Mouse (Mus musculus): ENCODE measurements at regions not wholly inside any gene's neighbourhood (a gene's known extent, or its start where the extent isn't known, plus 50 kb on each side); places are given as distances from the start of the nearest gene placed in this dataset.

DNA sequence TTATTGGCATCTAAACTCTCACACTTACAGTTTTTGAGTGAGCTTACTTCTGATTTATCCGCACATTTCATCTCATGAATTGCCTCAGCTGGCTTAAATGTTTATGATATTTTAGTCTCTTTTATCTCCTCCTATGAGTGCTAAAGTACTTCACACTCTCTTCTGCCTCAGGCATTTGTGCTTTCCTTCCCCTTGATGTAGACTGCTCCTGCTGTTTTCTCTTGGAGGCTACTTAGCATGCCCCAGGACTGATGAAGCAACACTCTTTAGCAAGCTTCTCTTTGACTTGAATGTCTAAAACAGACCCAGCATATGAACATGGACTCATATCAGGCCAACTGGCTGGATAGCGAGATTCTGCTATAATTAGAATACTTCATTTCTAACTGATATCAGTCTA lies 882.8 kb downstream of the Tecrl start:
- CTCF ChIA-PET, result no interaction called here

- CTCF ChIA-PET, result no interaction called here
Measured at GRCm38 (mm10) chr5:82464272-82464671, 890.7 kb downstream of the Tecrl start.

GRCm38 (mm10) chr5:82441288-82441687 lies 913.7 kb downstream of the Tecrl start:
- CTCF ChIA-PET, result no interaction called here

DNA sequence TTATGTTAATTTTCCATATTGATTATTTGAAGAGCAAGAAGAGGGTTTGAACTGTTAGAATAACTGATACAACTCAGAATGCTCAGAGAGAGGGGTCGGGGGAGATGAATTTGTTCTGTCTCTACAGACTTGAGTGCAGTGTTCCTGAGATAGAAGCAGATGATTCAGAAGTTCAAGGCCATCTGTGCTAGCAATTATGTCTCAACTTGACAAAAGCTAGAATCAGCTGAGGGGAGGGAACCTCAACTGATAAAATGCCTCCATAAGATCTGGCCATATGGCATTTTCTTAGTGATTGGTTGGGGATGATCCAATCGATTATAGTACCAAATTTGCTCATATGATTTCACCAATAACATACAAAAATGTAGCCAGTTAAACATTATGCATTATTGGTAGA lies 914.9 kb downstream of the Tecrl start:
- CTCF ChIA-PET, result no interaction called here

- CTCF ChIA-PET, result no interaction called here
Measured at GRCm38 (mm10) chr5:82420396-82420795, 934.6 kb downstream of the Tecrl start.

DNA sequence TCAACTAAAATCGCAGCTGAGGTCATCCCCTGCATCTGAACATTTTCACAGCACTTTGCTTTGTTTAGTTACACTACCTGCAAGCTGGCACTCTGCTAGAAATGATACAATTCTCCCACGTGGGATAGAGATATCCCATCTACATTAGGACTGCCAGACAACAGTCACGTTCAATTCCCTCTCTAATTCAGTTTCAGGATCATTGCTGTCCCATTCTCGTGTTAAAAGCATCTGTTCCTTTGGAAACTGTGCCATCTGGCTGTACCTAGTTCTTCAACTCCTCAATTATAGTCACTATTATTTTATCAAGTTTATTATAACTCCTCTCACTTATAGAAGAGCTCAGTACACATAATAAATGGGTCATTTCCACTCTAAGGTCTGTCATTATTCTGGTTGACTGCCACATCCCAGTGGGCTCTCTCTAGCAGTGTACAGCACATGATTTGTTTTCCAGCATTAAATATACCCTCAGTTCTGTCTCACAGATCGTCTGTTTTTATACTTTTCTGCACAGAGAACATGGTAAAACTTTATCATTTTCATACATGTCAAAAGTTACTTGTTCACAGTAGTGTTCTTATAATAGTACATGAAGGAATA lies 958.3 kb downstream of the Tecrl start:
- CTCF ChIA-PET, result interaction anchor here (0.6 kb wide), 1 partner anchor 572 kb away, joined by 4 read pairs; no protein-coding TSS in a partner anchor

- CTCF ChIA-PET, result no interaction called here
Measured at GRCm38 (mm10) chr5:82361624-82362023, 993.4 kb downstream of the Tecrl start.

DNA sequence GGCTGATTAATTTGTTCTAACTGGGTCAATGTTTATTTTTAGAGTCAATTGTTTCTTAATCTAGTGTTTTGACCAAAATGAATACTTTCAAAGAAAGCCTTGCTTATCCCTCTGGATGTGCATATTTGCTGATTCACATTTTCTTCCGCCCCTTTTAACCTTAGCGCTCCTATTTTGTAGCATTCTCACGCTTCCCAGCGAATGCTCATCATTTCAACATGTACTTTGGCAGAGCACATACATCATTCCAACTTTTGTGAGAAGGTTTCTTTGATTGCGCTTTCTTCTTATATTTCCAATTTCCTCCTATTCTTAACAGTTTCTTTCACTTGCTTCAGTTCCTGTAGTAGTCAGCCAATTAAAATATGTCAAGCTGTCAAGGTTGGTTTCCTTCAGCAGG lies 998.7 kb downstream of the Tecrl start:
- CTCF ChIA-PET, result no interaction called here

GRCm38 (mm10) chr5:82351089-82351488 lies 1003.9 kb downstream of the Tecrl start:
- CTCF ChIA-PET, result no interaction called here

DNA sequence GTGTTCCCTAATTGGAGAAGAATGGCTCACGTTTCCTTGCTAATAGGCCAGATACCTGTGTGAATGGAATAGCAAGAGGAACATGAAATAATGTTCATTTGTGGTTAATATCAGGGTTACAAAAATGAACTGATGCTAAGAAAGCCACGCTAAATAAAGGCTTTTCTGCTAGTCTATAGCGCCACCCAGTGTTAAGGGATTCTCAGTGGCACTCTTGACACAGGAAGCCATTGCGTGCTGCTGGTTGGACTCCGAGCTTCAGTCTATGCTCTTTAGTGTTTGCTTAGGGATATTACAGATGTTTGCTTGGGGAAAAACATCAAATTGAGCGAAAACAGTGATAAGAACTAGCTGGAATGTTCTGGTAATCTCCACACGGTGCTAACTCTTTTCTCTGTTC lies 1008.3 kb downstream of the Tecrl start:
- CTCF ChIA-PET, result no interaction called here

GRCm38 (mm10) chr5:82324354-82324753 lies 1030.6 kb downstream of the Tecrl start:
- CTCF ChIA-PET, result no interaction called here

GRCm38 (mm10) chr5:82319709-82320333 lies 1035.2 kb downstream of the Tecrl start:
- CTCF ChIA-PET, result no interaction called here

GRCm38 (mm10) chr5:82312054-82312453 lies 1042.9 kb downstream of the Tecrl start:
- CTCF ChIA-PET, result interaction anchor here (0.5 kb wide), 1 partner anchor 1919 kb away, joined by 4 read pairs; no protein-coding TSS in a partner anchor

- CTCF ChIA-PET, result no interaction called here
Measured at GRCm38 (mm10) chr5:82288069-82288845, 1066.7 kb downstream of the Tecrl start.

GRCm38 (mm10) chr5:82253356-82254104 lies 1101.5 kb downstream of the Tecrl start:
- CTCF ChIA-PET, result interaction anchor here (0.8 kb wide), 1 partner anchor 55 kb away, joined by 6 read pairs; no protein-coding TSS in a partner anchor

- CTCF ChIA-PET, result no interaction called here
Measured at GRCm38 (mm10) chr5:82226329-82226728, 1128.7 kb downstream of the Tecrl start.

- CTCF ChIA-PET, result no interaction called here
Measured at GRCm38 (mm10) chr5:82223622-82224021, 1131.4 kb downstream of the Tecrl start.

DNA sequence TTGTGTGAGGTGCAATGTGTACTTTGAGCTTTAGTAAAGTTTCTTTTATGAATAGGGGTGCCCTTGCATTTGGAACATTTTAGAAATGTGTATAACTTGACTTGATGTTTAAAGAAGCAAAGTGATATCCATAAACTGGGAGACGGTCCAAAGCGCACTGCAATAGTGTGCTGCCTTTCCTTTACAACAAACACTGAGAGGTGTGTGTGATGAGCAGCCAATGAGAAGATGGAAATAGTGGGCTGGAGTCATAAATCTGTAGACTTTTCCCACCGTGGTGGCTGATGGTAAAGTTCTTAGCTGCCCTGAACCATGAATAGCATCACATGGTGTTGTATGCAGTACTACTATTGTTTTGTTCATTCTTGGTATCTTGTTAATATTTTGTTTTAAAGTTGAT lies 1151.4 kb downstream of the Tecrl start:
- CTCF ChIA-PET, result no interaction called here
